Comparison of ENCODE assay signal across 22 mouse cellular contexts in the genomic region with DNA sequence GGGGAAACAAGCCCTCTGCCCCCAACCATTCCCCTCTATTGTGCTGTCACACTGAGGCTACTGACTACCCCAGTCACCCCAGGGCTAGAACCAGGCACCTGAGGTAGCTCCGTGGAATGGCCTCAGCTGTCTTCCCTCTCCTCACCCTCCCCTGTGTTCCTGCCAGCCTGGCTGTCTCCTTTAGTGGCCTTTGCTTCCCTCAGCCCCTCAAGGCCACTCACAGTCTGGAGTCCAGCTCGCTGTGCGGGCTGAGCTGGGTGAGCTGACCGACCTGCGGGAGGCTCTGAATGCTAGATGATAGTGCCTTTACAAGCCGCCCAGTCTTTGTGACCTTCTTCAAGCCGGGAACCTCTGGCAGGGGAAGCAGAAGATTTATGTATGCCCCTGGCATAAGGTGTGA. TPM values are rescaled to one million over a fixed set of nuclear protein-coding genes. Genes with fewer than 3 reads are reported as not detected.
DNase-seq lines count a peak whose midpoint lies in the region; ATAC-seq and TF ChIP-seq lines count a peak whose summit lies in the region.
"Had no signal": no experiment of that assay in that cellular context is flagged by ENCODE, and none has a peak within 500 bp of the region (broad histone marks: within the 10 kb centered on the region; RNA-seq: fewer than 3 reads in every experiment).

No protein-coding gene starts in this region.

- H3K27ac ChIP-seq in liver, adult 2 months (replicated peaks; ENCODE audit: insufficient read depth, low read depth, low read length): no peak overlapping the region
- no peak overlapping the region for H3K27ac ChIP-seq in liver, embryonic 11.5 days (ENCODE audit: low read depth, low read length)
- H3K27ac ChIP-seq: embryonic facial prominence, embryonic 10.5 days; forebrain, embryonic 13.5 days; heart, embryonic 13.5 days; hindbrain, embryonic 12.5 days had no signal

- no peak overlapping the region for H3K9ac ChIP-seq in liver, adult 2 months (ENCODE audit: low read depth, low read length)
- no peak overlapping the region for H3K9ac ChIP-seq in liver, embryonic 11.5 days (ENCODE audit: low read depth, low read length)
- H3K9ac ChIP-seq: forebrain, embryonic 13.5 days; forebrain, postnatal 0 days; heart, embryonic 13.5 days; hindbrain, embryonic 12.5 days had no signal

- DNase-seq in liver, adult 2 months (ENCODE audit: extremely low read depth, low read depth, low spot score): peak; percentile 39
- DNase-seq in liver, embryonic 11.5 days (ENCODE audit: low spot score): no peak
- DNase-seq in adrenal gland, adult (ENCODE audit: inconsistent age in 2 of 2, low spot score in 1 of 2): peak; percentile 74 to 77
- peak; percentile 63 for DNase-seq in adrenal gland, adult 2 months
- peak; percentile 46 for DNase-seq in adrenal gland, postnatal 25 days
- DNase-seq in gastrocnemius, postnatal 4 days (ENCODE audit: low spot score in 2 of 2): no peak
- DNase-seq in embryo, embryonic 10.5 days (ENCODE audit: low spot score): no peak
- DNase-seq: cerebellum, adult 11-12 months; cerebellum, adult 9-11 months; cerebellum, postnatal 36 days; forebrain, postnatal 0 days; gastrocnemius, postnatal 14 days; heart, postnatal 36 days had no signal

- peaks cover 5% of the 10 kb centered on the region; the same call in 1 of the 2 replicates for H3K4me1 ChIP-seq in liver, adult 2 months (ENCODE audit: control insufficient read depth, insufficient read depth, low read length)
- H3K4me1 ChIP-seq in liver, embryonic 11.5 days (replicated peaks; ENCODE audit: control insufficient read depth, insufficient read depth, low read length): no peaks in the 10 kb centered on the region
- H3K4me1 ChIP-seq: embryonic facial prominence, embryonic 10.5 days; forebrain, embryonic 13.5 days; heart, embryonic 13.5 days; hindbrain, embryonic 12.5 days had no signal

- no peaks in the 10 kb centered on the region for H3K36me3 ChIP-seq in liver, adult 2 months (ENCODE audit: control insufficient read depth, insufficient read depth, low read length)
- H3K36me3 ChIP-seq in liver, embryonic 11.5 days (ENCODE audit: control insufficient read depth, insufficient read depth, low read length): no peaks in the 10 kb centered on the region
- H3K36me3 ChIP-seq: embryonic facial prominence, embryonic 10.5 days; heart, embryonic 13.5 days; hindbrain, embryonic 12.5 days had no signal

- no peak for ATAC-seq in liver, embryonic 11.5 days (replicated peaks; ENCODE audit: low FRiP score)
- ATAC-seq: activated CD4-positive, CD25-positive, alpha-beta regulatory T cell, adult 4 months; forebrain, embryonic 13.5 days; forebrain, postnatal 0 days; hindbrain, embryonic 16.5 days; Patski had no signal

- no peak for TF ChIP-seq POLR2A in liver, adult 2 months (IDR thresholded peaks at IDR 0.05; ENCODE audit: extremely low read depth, insufficient read depth, low read length)

- H3K9me3 ChIP-seq in liver, embryonic 11.5 days (ENCODE audit: control insufficient read depth, low read length): no peaks in the 10 kb centered on the region
- H3K9me3 ChIP-seq: embryonic facial prominence, embryonic 10.5 days; forebrain, embryonic 13.5 days; heart, embryonic 13.5 days; hindbrain, embryonic 12.5 days had no signal

- TF ChIP-seq CTCF in liver, adult 2 months (IDR thresholded peaks at IDR 0.05; ENCODE audit: low read depth, low read length): no peak

- no peaks in the 10 kb centered on the region for H3K79me2 ChIP-seq in liver, adult 2 months (ENCODE audit: control insufficient read depth, insufficient read depth, low read length)

- 47% methylated on average over 7 of the region's 7 CpGs for WGBS in liver, adult 2 months
- WGBS in liver, embryonic 11.5 days: 77% methylated on average over 7 of the region's 7 CpGs

- no peak overlapping the region for H3K4me2 ChIP-seq in liver, embryonic 11.5 days
- H3K4me2 ChIP-seq: forebrain, embryonic 13.5 days; heart, embryonic 13.5 days; hindbrain, embryonic 12.5 days had no signal

- no peaks in the 10 kb centered on the region for H3K27me3 ChIP-seq in liver, adult 2 months (ENCODE audit: control insufficient read depth, insufficient read depth, low read length)
- H3K27me3 ChIP-seq in liver, embryonic 11.5 days (replicated peaks; ENCODE audit: control insufficient read depth, insufficient read depth, low read length): no peaks in the 10 kb centered on the region
- H3K27me3 ChIP-seq: forebrain, embryonic 13.5 days; hindbrain, embryonic 12.5 days; Patski had no signal

- no peak overlapping the region for H3K4me3 ChIP-seq in liver, adult 2 months (ENCODE audit: insufficient read depth, low read depth, low read length)
- H3K4me3 ChIP-seq in liver, embryonic 11.5 days (ENCODE audit: low read depth, low read length): no peak overlapping the region
- H3K4me3 ChIP-seq: embryonic facial prominence, embryonic 10.5 days; forebrain, embryonic 13.5 days; heart, embryonic 13.5 days; hindbrain, embryonic 12.5 days had no signal

RNA-seq across cellular contexts. Expression of a gene that starts 16.7 kb away (rescaled TPM):
- 0.20 and 0.28 TPM in 2 replicates for total RNA-seq in liver, adult 2 months (2014; rRNA removed)
- polyA plus RNA-seq in liver, adult 2 months (2012; rRNA removed): 0.17 and 0.33 TPM in 2 replicates
- polyA plus RNA-seq in liver, embryonic 11.5 days (2014; fragmentation: Nextera tagmentation; extraction: Ambion mirVana): 0.18 TPM in 2 replicates
- total RNA-seq in adrenal gland, adult 2 months (2021): 1 to 10 TPM in 1 of 2 experiments, under 1 TPM in 1; 0.76 to 1.4 TPM
- polyA plus RNA-seq in adrenal gland, adult 2 months (2012; rRNA removed): 0.03 and 0.33 TPM in 2 replicates
- total RNA-seq in adrenal gland, postnatal 25 days (2021): 1.1 TPM in 1 of 2 replicates, not detected in the other
- total RNA-seq in gastrocnemius, postnatal 4 days (2021): under 1 TPM; 0.26 to 0.37 TPM
- total RNA-seq: CH12.LX; granulocyte monocyte progenitor cell, adult 5-6 weeks had no signal

RNA-seq across cellular contexts. Expression of a gene that starts 42.6 kb away (rescaled TPM):
- total RNA-seq in liver, adult 2 months (2014; rRNA removed): 9.8 and 13.3 TPM in 2 replicates
- polyA plus RNA-seq in liver, adult 2 months (2012; rRNA removed): 9.1 and 10.1 TPM in 2 replicates
- 6.6 and 6.9 TPM in 2 replicates for polyA plus RNA-seq in liver, embryonic 11.5 days (2014; fragmentation: Nextera tagmentation; extraction: Ambion mirVana)
- total RNA-seq in adrenal gland, adult 2 months (2021): 10 to 100 TPM; 18.8 to 33.4 TPM
- 70.1 and 75.8 TPM in 2 replicates for polyA plus RNA-seq in adrenal gland, adult 2 months (2012; rRNA removed)
- total RNA-seq in adrenal gland, postnatal 25 days (2021): 23.0 and 24.6 TPM in 2 replicates
- total RNA-seq in gastrocnemius, postnatal 4 days (2021): 10 to 100 TPM; 18.8 to 21.7 TPM

RNA-seq across cellular contexts. Expression of a gene that starts 50.5 kb away (rescaled TPM):
- 148 and 168 TPM in 2 replicates for total RNA-seq in liver, adult 2 months (2014; rRNA removed)
- polyA plus RNA-seq in liver, adult 2 months (2012; rRNA removed): 147 and 252 TPM in 2 replicates
- polyA plus RNA-seq in liver, embryonic 11.5 days (2014; fragmentation: Nextera tagmentation; extraction: Ambion mirVana): 10.6 and 12.3 TPM in 2 replicates
- 10 to 100 TPM; 32.6 to 43.7 TPM for total RNA-seq in adrenal gland, adult 2 months (2021)
- polyA plus RNA-seq in adrenal gland, adult 2 months (2012; rRNA removed): 73.8 and 79.8 TPM in 2 replicates
- 38.4 and 44.5 TPM in 2 replicates for total RNA-seq in adrenal gland, postnatal 25 days (2021)
- 1 to 10 TPM; 6.3 to 6.7 TPM for total RNA-seq in gastrocnemius, postnatal 4 days (2021)
- total RNA-seq: CH12.LX; granulocyte monocyte progenitor cell, adult 5-6 weeks had no signal
- polyA plus RNA-seq: activated CD4-positive, CD25-positive, alpha-beta regulatory T cell, adult 4 months had no signal

Comparison
In these comparisons a context has a peak if more than half of its experiments do, and no peak if none do; other contexts are left out.
1. DNase-seq: peak in liver, adult 2 months (single experiment), adrenal gland, adult (2 of 2), adrenal gland, adult 2 months (single experiment) and adrenal gland, postnatal 25 days (single experiment); none in liver, embryonic 11.5 days (single experiment), gastrocnemius, postnatal 4 days (0 of 2) and embryo, embryonic 10.5 days (single experiment).